Mouse (Mus musculus): ENCODE data around the gene Rexo5. TPM values are rescaled to one million over a fixed set of nuclear protein-coding genes. Genes with fewer than 3 reads are reported as not detected.
A peak's percentile ranks its signal among the peaks of the same experiment; 100 is the strongest.

Gene Rexo5
- total and polyA plus RNA-seq, 2 experiments from 2014 or later: 2.3 to 6.1 TPM

- Histone ChIP-seq H3K4me1 (ENCODE audit: insufficient read depth, low read length) (no peaks in the 10 kb centered on the region), H3K9me3 (ENCODE audit: low read length) (no peaks in the 10 kb centered on the region), H3K27me3 (ENCODE audit: insufficient read depth, low read length) (no peaks in the 10 kb centered on the region), H3K4me3 (ENCODE audit: low read depth, low read length) (peak overlapping the region; percentile 69), H3K9ac (replicated peaks; ENCODE audit: low read length, poor library complexity, severe bottlenecking) (peak overlapping the region; percentile 72), H3K27ac (ENCODE audit: low read depth, low read length) (peak overlapping the region; percentile 89), H3K4me2 (ENCODE audit: low read depth, low read length, poor library complexity, severe bottlenecking) (peak overlapping the region; percentile 64), H3K36me3 (ENCODE audit: insufficient read depth, low read length) (no peaks in the 10 kb centered on the region)
- TF ChIP-seq CTCF (IDR thresholded peaks at IDR 0.05): no peak
- 2% methylated on average over 13 of the region's 15 CpGs for WGBS
- no peak; the same call in 1 of the 2 replicates for ATAC-seq (ENCODE audit: low FRiP score)
- DNase-seq (ENCODE audit: low spot score): no peak
Measured at GRCm38 (mm10) chr7:119894818-119895544, 101.2 kb downstream of the Rexo5 start.

- Histone ChIP-seq H3K4me2 (ENCODE audit: low read depth, low read length, poor library complexity, severe bottlenecking) (peak within 1 kb of the TSS; percentile 64), H3K9ac (replicated peaks; ENCODE audit: low read length, poor library complexity, severe bottlenecking) (peak within 1 kb of the TSS; percentile 72), H3K27me3 (ENCODE audit: insufficient read depth, low read length) (no peaks in the 10 kb centered on the region), H3K36me3 (ENCODE audit: insufficient read depth, low read length) (no peaks in the 10 kb centered on the region), H3K9me3 (ENCODE audit: low read length) (no peaks in the 10 kb centered on the region), H3K4me1 (ENCODE audit: insufficient read depth, low read length) (no peaks in the 10 kb centered on the region), H3K4me3 (ENCODE audit: low read depth, low read length) (peak within 1 kb of the TSS; percentile 69), H3K27ac (ENCODE audit: low read depth, low read length) (peak within 1 kb of the TSS; percentile 89)
- 0% methylated on average over 62 of the region's 63 CpGs for WGBS
- DNase-seq (ENCODE audit: low spot score) (peak; percentile 99), ATAC-seq (ENCODE audit: low FRiP score) (peak; percentile 99)
- TF ChIP-seq CTCF (IDR thresholded peaks at IDR 0.05): no peak
Measured at GRCm38 (mm10) chr7:119895639-119896512, 102.1 kb downstream of the Rexo5 start, which contains the start of the genes Lyrm1 and Dcun1d3. Lyrm1 (plus strand) TSS chr7:119895861. Dcun1d3 (minus strand) TSS chr7:119896298.

- Histone ChIP-seq H3K27ac (ENCODE audit: low read depth, low read length) (no peak overlapping the region; the same call in 1 of the 2 replicates), H3K9ac (replicated peaks; ENCODE audit: low read length, poor library complexity, severe bottlenecking) (no peak overlapping the region), H3K4me3 (ENCODE audit: low read depth, low read length) (no peak overlapping the region), H3K4me2 (ENCODE audit: low read depth, low read length, poor library complexity, severe bottlenecking) (no peak overlapping the region), H3K27me3 (ENCODE audit: insufficient read depth, low read length) (no peaks in the 10 kb centered on the region), H3K4me1 (ENCODE audit: insufficient read depth, low read length) (no peaks in the 10 kb centered on the region), H3K9me3 (ENCODE audit: low read length) (no peaks in the 10 kb centered on the region), H3K36me3 (ENCODE audit: insufficient read depth, low read length) (no peaks in the 10 kb centered on the region)
- no peak for TF ChIP-seq CTCF (IDR thresholded peaks at IDR 0.05)
- DNase-seq (ENCODE audit: low spot score) (no peak), ATAC-seq (ENCODE audit: low FRiP score) (no peak)
- 93% methylated on average over 8 of the region's 8 CpGs for WGBS
Measured at GRCm38 (mm10) chr7:119897521-119898109, 103.8 kb downstream of the Rexo5 start.

- Histone ChIP-seq H3K4me1 (ENCODE audit: insufficient read depth, low read length) (no peaks in the 10 kb centered on the region), H3K9ac (replicated peaks; ENCODE audit: low read length, poor library complexity, severe bottlenecking) (no peak overlapping the region), H3K9me3 (ENCODE audit: low read length) (no peaks in the 10 kb centered on the region), H3K36me3 (ENCODE audit: insufficient read depth, low read length) (no peaks in the 10 kb centered on the region), H3K4me3 (ENCODE audit: low read depth, low read length) (no peak overlapping the region), H3K4me2 (ENCODE audit: low read depth, low read length, poor library complexity, severe bottlenecking) (no peak overlapping the region), H3K27ac (ENCODE audit: low read depth, low read length) (no peak overlapping the region), H3K27me3 (ENCODE audit: insufficient read depth, low read length) (no peaks in the 10 kb centered on the region)
- 76% methylated on average over 1 of the region's 1 CpGs for WGBS
- DNase-seq (ENCODE audit: low spot score): no peak
- no peak for TF ChIP-seq CTCF (IDR thresholded peaks at IDR 0.05)
- ATAC-seq (ENCODE audit: low FRiP score): no peak
Measured at GRCm38 (mm10) chr7:119898247-119898856, 104.5 kb downstream of the Rexo5 start.

Other genes with a start within 250 kb of the Rexo5 start
- not detected in 2 replicates for gene Acsm2, start 239.7 kb upstream of the Rexo5 start, total RNA-seq (2014; rRNA removed)
- not detected in 2 replicates for gene Acsm2, start 239.7 kb upstream of the Rexo5 start, polyA plus RNA-seq (2015; fragmentation: Nextera tagmentation; extraction: Ambion mirVana)
- not detected in 2 replicates for gene Acsm1, start 187.0 kb upstream of the Rexo5 start, total RNA-seq (2014; rRNA removed)
- gene Acsm1, start 187.0 kb upstream of the Rexo5 start, polyA plus RNA-seq (2015; fragmentation: Nextera tagmentation; extraction: Ambion mirVana): not detected in 2 replicates
- gene Acsm4, start 104.0 kb upstream of the Rexo5 start, total RNA-seq (2014; rRNA removed): not detected in 2 replicates
- gene Acsm4, start 104.0 kb upstream of the Rexo5 start, polyA plus RNA-seq (2015; fragmentation: Nextera tagmentation; extraction: Ambion mirVana): 0.32 TPM in 1 of 2 replicates, not detected in the other
- gene Thumpd1, start 73.2 kb upstream of the Rexo5 start, total RNA-seq (2014; rRNA removed): 37.5 and 53.4 TPM in 2 replicates
- gene Thumpd1, start 73.2 kb upstream of the Rexo5 start, polyA plus RNA-seq (2015; fragmentation: Nextera tagmentation; extraction: Ambion mirVana): 69.1 and 71.3 TPM in 2 replicates
- gene Acsm3, start 33.1 kb upstream of the Rexo5 start, total RNA-seq (2014; rRNA removed): not detected in 2 replicates
- gene Acsm3, start 33.1 kb upstream of the Rexo5 start, polyA plus RNA-seq (2015; fragmentation: Nextera tagmentation; extraction: Ambion mirVana): 0.12 and 0.16 TPM in 2 replicates
- 7.6 and 11.1 TPM in 2 replicates for gene Eri2, start 52 bp downstream of the Rexo5 start, total RNA-seq (2014; rRNA removed)
- gene Eri2, start 52 bp downstream of the Rexo5 start, polyA plus RNA-seq (2015; fragmentation: Nextera tagmentation; extraction: Ambion mirVana): 8.0 and 8.3 TPM in 2 replicates
- gene Lyrm1, start 101.9 kb downstream of the Rexo5 start, total RNA-seq (2014; rRNA removed): 5.9 and 12.1 TPM in 2 replicates
- 25.5 and 27.4 TPM in 2 replicates for gene Lyrm1, start 101.9 kb downstream of the Rexo5 start, polyA plus RNA-seq (2015; fragmentation: Nextera tagmentation; extraction: Ambion mirVana)
- 14.5 and 14.6 TPM in 2 replicates for gene Dcun1d3, start 102.3 kb downstream of the Rexo5 start, total RNA-seq (2014; rRNA removed)
- gene Dcun1d3, start 102.3 kb downstream of the Rexo5 start, polyA plus RNA-seq (2015; fragmentation: Nextera tagmentation; extraction: Ambion mirVana): 9.6 and 10.0 TPM in 2 replicates

Data from midbrain, postnatal 0 days (tissue).